Comparison of ENCODE assay signal across 22 mouse cellular contexts in genomic region chr6:51416433-51416832, GRCm38 (mm10). TPM values are rescaled to one million over a fixed set of nuclear protein-coding genes. Genes with fewer than 3 reads are reported as not detected.
A peak's percentile ranks its signal among the peaks of the same experiment; 100 is the strongest.
DNase-seq lines count a peak whose midpoint lies in the region; TF ChIP-seq lines count a peak whose summit lies in the region.
"Had no signal": no experiment of that assay in that cellular context is flagged by ENCODE, and none has a peak within 500 bp of the region (broad histone marks: within the 10 kb centered on the region; RNA-seq: fewer than 3 reads in every experiment).

No protein-coding gene starts in this region.

- peak; percentile 8 for DNase-seq in adrenal gland, postnatal 14 days
- no peak for DNase-seq in adrenal gland, postnatal 4 days (ENCODE audit: low spot score in 2 of 2)
- DNase-seq in layer of hippocampus, adult 2 months (ENCODE audit: low spot score in 2 of 2) = peak; percentile 48 to 50
- DNase-seq in layer of hippocampus, adult 9-10 months (ENCODE audit: low spot score) = no peak
- DNase-seq in lung, postnatal 10 days = peak; percentile 44
- DNase-seq in lung, postnatal 25 days (ENCODE audit: low spot score) = no peak
- DNase-seq in adrenal gland, adult 8-10 months = no peak
- DNase-seq: adrenal gland, postnatal 25 days; cerebellum, adult 11-12 months; cerebellum, adult 8-10 months; cerebellum, postnatal 10 days; cerebellum, postnatal 36 days; embryo, embryonic 11 days; gastrocnemius, adult 2 months; gastrocnemius, postnatal 14 days; heart, adult 11 months had no signal

- H3K4me3 ChIP-seq in layer of hippocampus, adult 2 months = no peak overlapping the region
- H3K4me3 ChIP-seq: embryonic facial prominence, embryonic 10.5 days; embryonic facial prominence, embryonic 13.5 days; erythroblast, embryonic 14.5 days; forebrain, embryonic 12.5 days; gastrocnemius, adult 2 months; hindbrain, embryonic 12.5 days; hindbrain, embryonic 15.5 days had no signal

- H3K27ac ChIP-seq in layer of hippocampus, adult 2 months = no peak overlapping the region
- H3K27ac ChIP-seq: embryonic facial prominence, embryonic 10.5 days; embryonic facial prominence, embryonic 13.5 days; forebrain, embryonic 12.5 days; gastrocnemius, adult 2 months; hindbrain, embryonic 12.5 days; hindbrain, embryonic 15.5 days had no signal

- TF ChIP-seq CTCF in layer of hippocampus, adult 2 months (conservative IDR thresholded peaks at IDR 0.05) = no peak

RNA-seq across cellular contexts. Expression of gene Nfe2l3, which starts 16.0 kb away (rescaled TPM):
- total RNA-seq in adrenal gland, postnatal 14 days (2021) = 0.33 and 0.38 TPM in 2 replicates
- 1 to 10 TPM in 1 of 2 experiments, under 1 TPM in 1; 0.96 to 2.1 TPM for total RNA-seq in adrenal gland, postnatal 4 days (2021)
- 1 to 10 TPM; 2.8 to 3.0 TPM for total RNA-seq in layer of hippocampus, adult 2 months (2021)
- not detected for total RNA-seq in adrenal gland, adult 8-10 months (2022)
- total RNA-seq: adrenal gland, postnatal 25 days; gastrocnemius, adult 2 months had no signal

RNA-seq across cellular contexts. Expression of gene Hnrnpa2b1, which starts 53.3 kb away (rescaled TPM):
- 794 and 798 TPM in 2 replicates for total RNA-seq in adrenal gland, postnatal 14 days (2021)
- total RNA-seq in adrenal gland, postnatal 4 days (2021) = 100 to 1,000 TPM; 776 to 871 TPM
- total RNA-seq in layer of hippocampus, adult 2 months (2021) = 100 to 1,000 TPM; 499 to 537 TPM
- total RNA-seq in adrenal gland, adult 8-10 months (2022) = 100 to 1,000 TPM; 423 to 743 (median 588) TPM

RNA-seq across cellular contexts. Expression of gene Cbx3, which starts 53.7 kb away (rescaled TPM):
- total RNA-seq in adrenal gland, postnatal 14 days (2021) = 111 and 114 TPM in 2 replicates
- 100 to 1,000 TPM; 172 to 178 TPM for total RNA-seq in adrenal gland, postnatal 4 days (2021)
- total RNA-seq in layer of hippocampus, adult 2 months (2021) = 100 to 1,000 TPM; 139 to 149 TPM
- total RNA-seq in adrenal gland, adult 8-10 months (2022) = 10 to 100 TPM; 82.2 to 95.1 (median 92.7) TPM

Comparison
In these comparisons a context has a peak if more than half of its experiments do, and no peak if none do; other contexts are left out.
1. DNase-seq: peak in adrenal gland, postnatal 14 days (single experiment), layer of hippocampus, adult 2 months (2 of 2) and lung, postnatal 10 days (single experiment); none in adrenal gland, postnatal 4 days (0 of 2), layer of hippocampus, adult 9-10 months (single experiment), lung, postnatal 25 days (single experiment) and adrenal gland, adult 8-10 months (single experiment).